In the genomic region with DNA sequence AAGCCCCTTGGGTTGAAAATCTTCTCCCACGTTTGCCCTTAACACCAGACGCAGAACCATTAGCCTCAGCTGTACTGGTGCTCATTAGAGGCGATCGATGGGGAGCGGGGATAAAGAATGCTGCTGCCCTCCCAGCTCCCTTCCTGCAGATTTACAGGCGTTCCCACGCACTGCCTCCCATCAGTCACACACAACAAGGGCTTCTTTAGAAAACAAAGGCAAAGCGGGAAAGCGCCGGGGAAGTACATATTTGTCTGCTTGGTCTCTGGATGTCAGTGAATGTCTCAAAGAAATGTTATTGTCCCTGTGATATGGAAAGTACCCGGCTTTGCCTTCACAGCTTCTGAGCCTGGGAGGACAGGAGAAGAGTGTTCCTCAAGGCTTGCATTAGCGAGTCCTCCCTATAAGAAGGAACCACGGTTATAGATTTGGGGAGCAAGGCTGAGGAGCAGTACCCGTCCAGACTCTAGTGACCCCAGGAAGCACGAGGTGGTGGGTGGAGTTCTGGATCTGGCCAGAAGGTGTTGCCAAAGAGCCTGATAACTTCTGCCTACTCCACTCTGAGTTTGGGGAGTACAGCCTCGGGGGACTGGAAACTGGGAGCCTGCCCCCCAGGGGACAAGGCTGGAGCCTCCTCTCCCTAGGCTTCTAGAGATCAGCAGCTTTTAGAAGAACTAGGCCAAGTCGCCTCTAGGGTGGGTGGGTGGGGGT, we compare ENCODE assay signal across 8 mouse cellular contexts.
DNase-seq lines count a peak whose midpoint lies in the region; ATAC-seq and TF ChIP-seq lines count a peak whose summit lies in the region.

No protein-coding gene starts in this region.

- ATAC-seq in hindbrain, embryonic 12.5 days (ENCODE audit: low FRiP score): peak; percentile 64
- peak; percentile 34; the same call in 1 of the 2 replicates for ATAC-seq in limb, embryonic 14.5 days (ENCODE audit: low FRiP score, low read depth)
- peak; percentile 50; the same call in 1 of the 2 replicates for ATAC-seq in neural tube, embryonic 11.5 days (ENCODE audit: insufficient read depth, low FRiP score, low TSS enrichment)
- no peak for ATAC-seq in erythroblast, adult 5-6 weeks (replicated peaks; ENCODE audit: low FRiP score, poor library complexity, severe bottlenecking)

- H3K9me3 ChIP-seq in hindbrain, embryonic 12.5 days (replicated peaks): 0 out of 2 replicates have a peak, but pooled peaks cover 4% of the 10 kb centered on the region
- H3K9me3 ChIP-seq in limb, embryonic 14.5 days (ENCODE audit: control insufficient read depth, low read length): no peaks in the 10 kb centered on the region
- no peaks in the 10 kb centered on the region for H3K9me3 ChIP-seq in neural tube, embryonic 11.5 days (ENCODE audit: control insufficient read depth, low read length)

- H3K36me3 ChIP-seq in hindbrain, embryonic 12.5 days: no peaks in the 10 kb centered on the region
- H3K36me3 ChIP-seq in limb, embryonic 14.5 days (ENCODE audit: control insufficient read depth, insufficient read depth, low read length): no peaks in the 10 kb centered on the region
- no peaks in the 10 kb centered on the region for H3K36me3 ChIP-seq in neural tube, embryonic 11.5 days (ENCODE audit: control insufficient read depth, insufficient read depth, low read length)

- peaks cover 16% of the 10 kb centered on the region for H3K4me1 ChIP-seq in hindbrain, embryonic 12.5 days
- peaks cover 18% of the 10 kb centered on the region for H3K4me1 ChIP-seq in limb, embryonic 14.5 days (ENCODE audit: control insufficient read depth, insufficient read depth, low read length)
- H3K4me1 ChIP-seq in neural tube, embryonic 11.5 days (ENCODE audit: control insufficient read depth, insufficient read depth, low read length): peaks cover 11% of the 10 kb centered on the region

- H3K4me3 ChIP-seq in hindbrain, embryonic 12.5 days: no peak overlapping the region
- no peak overlapping the region for H3K4me3 ChIP-seq in limb, embryonic 14.5 days (replicated peaks; ENCODE audit: low read length)
- no peak overlapping the region for H3K4me3 ChIP-seq in neural tube, embryonic 11.5 days (ENCODE audit: low read depth, low read length)

- no peak overlapping the region for H3K9ac ChIP-seq in hindbrain, embryonic 12.5 days
- H3K9ac ChIP-seq in limb, embryonic 14.5 days (ENCODE audit: low read depth, low read length, severe bottlenecking): no peak overlapping the region; the same call in 1 of the 2 replicates
- H3K9ac ChIP-seq in neural tube, embryonic 11.5 days (ENCODE audit: low read length): peak overlapping the region; percentile 23

- WGBS in hindbrain, embryonic 12.5 days: 10% methylated on average over 17 of the region's 17 CpGs
- WGBS in limb, embryonic 14.5 days: 8% methylated on average over 17 of the region's 17 CpGs
- 13% methylated on average over 17 of the region's 17 CpGs for WGBS in neural tube, embryonic 11.5 days

- peak overlapping the region; percentile 36 for H3K4me2 ChIP-seq in hindbrain, embryonic 12.5 days (replicated peaks)
- H3K4me2 ChIP-seq in limb, embryonic 14.5 days (replicated peaks; ENCODE audit: low read depth, low read length, severe bottlenecking): peak overlapping the region; percentile 20; the same call in 1 of the 2 replicates
- H3K4me2 ChIP-seq in neural tube, embryonic 11.5 days (ENCODE audit: low read depth): peak overlapping the region; percentile 33

- no peaks in the 10 kb centered on the region for H3K27me3 ChIP-seq in hindbrain, embryonic 12.5 days
- H3K27me3 ChIP-seq in limb, embryonic 14.5 days (ENCODE audit: control insufficient read depth, insufficient read depth, low read length): no peaks in the 10 kb centered on the region
- no peaks in the 10 kb centered on the region for H3K27me3 ChIP-seq in neural tube, embryonic 11.5 days (ENCODE audit: control insufficient read depth, insufficient read depth, low read length)

- TF ChIP-seq POLR2A in limb, embryonic 14.5 days (IDR thresholded peaks at IDR 0.05; ENCODE audit: borderline replicate concordance, extremely low read depth, insufficient read depth, insufficient read length): no peak

- DNase-seq in adrenal gland, postnatal 10 days: peak; percentile 55
- no peak for DNase-seq in adrenal gland, postnatal 25 days
- DNase-seq in urinary bladder, postnatal 25 days (ENCODE audit: low spot score): peak; percentile 12
- no peak for DNase-seq in urinary bladder, postnatal 10 days (ENCODE audit: low spot score)
- peak; percentile 18 for DNase-seq in limb, embryonic 14.5 days (ENCODE audit: low spot score)
- DNase-seq in neural tube, embryonic 11.5 days (ENCODE audit: low spot score): peak; percentile 68

- H3K27ac ChIP-seq in hindbrain, embryonic 12.5 days: peak overlapping the region; percentile 68
- H3K27ac ChIP-seq in limb, embryonic 14.5 days (replicated peaks; ENCODE audit: low read depth, low read length): no peak overlapping the region
- no peak overlapping the region for H3K27ac ChIP-seq in neural tube, embryonic 11.5 days (ENCODE audit: low read depth, low read length)

Comparison
In these comparisons a context has a peak if more than half of its experiments do, and no peak if none do; other contexts are left out.
1. DNase-seq: peak in adrenal gland, postnatal 10 days (single experiment), urinary bladder, postnatal 25 days (single experiment), limb, embryonic 14.5 days (single experiment) and neural tube, embryonic 11.5 days (single experiment); none in adrenal gland, postnatal 25 days (single experiment) and urinary bladder, postnatal 10 days (single experiment).
2. Peak in every context shown above with its lines, with median percentiles within 50 percentile points of each other: H3K4me2 ChIP-seq.